Mouse (Mus musculus): ENCODE results near the gene Rp2. TPM values are rescaled to one million over a fixed set of nuclear protein-coding genes. Genes with fewer than 3 reads are reported as not detected.
"Not testable (repeated sequence)": the region's sequence is repeated elsewhere in the genome, so short reads cannot be mapped to it uniquely, and the experiment has no call there.

Gene Rp2
- 18.2 and 20.9 TPM in 2 replicates for polyA plus RNA-seq (2015; fragmentation: Nextera tagmentation; extraction: Ambion mirVana)

GRCm38 (mm10) chrX:20364391-20365365 lies at the start of gene Rp2:
Rp2 (plus strand) TSS chrX:20364481.
- ATAC-seq: peak; percentile 100
- H3K9me3 ChIP-seq (ENCODE audit: control insufficient read depth, low read length): no peaks in the 10 kb centered on the region
- H3K27me3 ChIP-seq (replicated peaks; ENCODE audit: control insufficient read depth, insufficient read depth, low read length): no peaks in the 10 kb centered on the region
- H3K4me1 ChIP-seq (replicated peaks; ENCODE audit: control insufficient read depth, insufficient read depth, low read length): peaks cover 3% of the 10 kb centered on the region
- H3K4me2 ChIP-seq (ENCODE audit: low read length): peak within 1 kb of the TSS; percentile 65
- WGBS: 16% methylated on average over 35 of the region's 35 CpGs
- peak within 1 kb of the TSS; percentile 58 for H3K9ac ChIP-seq (replicated peaks; ENCODE audit: low read depth, low read length)
- peak within 1 kb of the TSS; percentile 59 for H3K4me3 ChIP-seq (replicated peaks; ENCODE audit: low read length)
- H3K27ac ChIP-seq (ENCODE audit: low read length): 0 out of 2 replicates have a peak within 1 kb of the TSS, but pooled peaks have one; percentile 24
- H3K36me3 ChIP-seq (ENCODE audit: control insufficient read depth, insufficient read depth): no peaks in the 10 kb centered on the region

GRCm38 (mm10) chrX:20332756-20333155 lies 31.5 kb upstream of the Rp2 start:
- Histone ChIP-seq H3K9ac (replicated peaks; ENCODE audit: low read depth, low read length) (no peak overlapping the region), H3K4me2 (ENCODE audit: low read length) (no peak overlapping the region), H3K27ac (ENCODE audit: low read length) (no peak overlapping the region), H3K9me3 (ENCODE audit: control insufficient read depth, low read length) (no peaks in the 10 kb centered on the region), H3K4me1 (replicated peaks; ENCODE audit: control insufficient read depth, insufficient read depth, low read length) (no peaks in the 10 kb centered on the region), H3K36me3 (ENCODE audit: control insufficient read depth, insufficient read depth) (no peaks in the 10 kb centered on the region), H3K4me3 (replicated peaks; ENCODE audit: low read length) (no peak overlapping the region), H3K27me3 (replicated peaks; ENCODE audit: control insufficient read depth, insufficient read depth, low read length) (no peaks in the 10 kb centered on the region)
- WGBS: 57% methylated on average over 1 of the region's 1 CpGs
- ATAC-seq: peak; percentile 86

DNA sequence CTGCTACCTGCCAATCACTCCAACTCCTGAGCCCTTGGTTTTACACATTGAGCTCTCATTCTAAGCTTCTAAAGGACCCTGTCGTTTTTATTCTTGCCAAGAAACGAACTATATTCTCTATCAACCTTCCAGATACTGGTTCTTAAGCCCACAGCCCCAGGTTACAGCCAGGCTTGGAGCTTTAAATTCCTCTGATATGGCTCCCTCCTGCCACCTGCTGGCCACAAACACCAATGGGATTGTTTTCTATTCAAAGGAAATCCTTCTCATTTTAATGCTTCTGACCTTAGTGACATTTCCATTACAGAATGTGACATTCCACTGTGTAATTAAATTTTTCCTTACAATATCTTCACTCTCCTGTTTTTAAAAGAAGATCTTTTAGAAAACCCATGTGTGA lies 28.6 kb upstream of the Rp2 start:
- no peak overlapping the region for H3K9ac ChIP-seq (replicated peaks; ENCODE audit: low read depth, low read length)
- 23% methylated on average over 2 of the region's 2 CpGs for WGBS
- no peaks in the 10 kb centered on the region for H3K36me3 ChIP-seq (ENCODE audit: control insufficient read depth, insufficient read depth)
- no peaks in the 10 kb centered on the region for H3K4me1 ChIP-seq (replicated peaks; ENCODE audit: control insufficient read depth, insufficient read depth, low read length)
- H3K27ac ChIP-seq (ENCODE audit: low read length): no peak overlapping the region
- ATAC-seq: no peak
- H3K27me3 ChIP-seq (replicated peaks; ENCODE audit: control insufficient read depth, insufficient read depth, low read length): no peaks in the 10 kb centered on the region
- no peaks in the 10 kb centered on the region for H3K9me3 ChIP-seq (ENCODE audit: control insufficient read depth, low read length)
- H3K4me2 ChIP-seq (ENCODE audit: low read length): no peak overlapping the region
- no peak overlapping the region for H3K4me3 ChIP-seq (replicated peaks; ENCODE audit: low read length)

DNA sequence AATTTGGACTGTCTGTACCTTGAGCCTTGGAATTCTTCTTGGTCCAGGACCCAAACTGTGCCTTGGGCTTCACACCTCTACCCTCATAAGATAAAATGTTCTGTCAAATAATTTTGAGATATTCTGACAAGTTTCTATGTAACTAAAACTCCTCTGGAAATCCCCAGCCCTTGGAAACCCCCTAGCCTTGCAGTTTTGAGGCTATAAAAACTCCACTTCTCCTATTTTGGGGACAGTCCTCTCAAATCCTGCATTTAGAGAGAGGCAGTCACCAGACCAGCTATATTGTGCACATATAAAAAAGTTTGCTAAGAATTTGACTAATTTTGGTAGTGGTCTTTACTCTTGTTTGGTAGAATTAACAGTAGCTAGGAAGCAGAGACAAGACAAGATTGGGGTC lies 19.3 kb upstream of the Rp2 start:
- H3K9ac ChIP-seq (replicated peaks; ENCODE audit: low read depth, low read length): no peak overlapping the region
- no peaks in the 10 kb centered on the region for H3K27me3 ChIP-seq (replicated peaks; ENCODE audit: control insufficient read depth, insufficient read depth, low read length)
- H3K4me2 ChIP-seq (ENCODE audit: low read length): no peak overlapping the region
- no peaks in the 10 kb centered on the region for H3K36me3 ChIP-seq (ENCODE audit: control insufficient read depth, insufficient read depth)
- no peak overlapping the region for H3K27ac ChIP-seq (ENCODE audit: low read length)
- no peaks in the 10 kb centered on the region for H3K9me3 ChIP-seq (ENCODE audit: control insufficient read depth, low read length)
- H3K4me1 ChIP-seq (replicated peaks; ENCODE audit: control insufficient read depth, insufficient read depth, low read length): no peaks in the 10 kb centered on the region
- ATAC-seq: no peak
- H3K4me3 ChIP-seq (replicated peaks; ENCODE audit: low read length): no peak overlapping the region

GRCm38 (mm10) chrX:20346355-20346754 lies 17.9 kb upstream of the Rp2 start:
- no peak overlapping the region for H3K27ac ChIP-seq (ENCODE audit: low read length)
- H3K4me1 ChIP-seq (replicated peaks; ENCODE audit: control insufficient read depth, insufficient read depth, low read length): no peaks in the 10 kb centered on the region
- no peak overlapping the region for H3K4me2 ChIP-seq (ENCODE audit: low read length)
- no peak overlapping the region for H3K4me3 ChIP-seq (replicated peaks; ENCODE audit: low read length)
- no peaks in the 10 kb centered on the region for H3K27me3 ChIP-seq (replicated peaks; ENCODE audit: control insufficient read depth, insufficient read depth, low read length)
- no peaks in the 10 kb centered on the region for H3K36me3 ChIP-seq (ENCODE audit: control insufficient read depth, insufficient read depth)
- no peak for ATAC-seq
- H3K9me3 ChIP-seq (ENCODE audit: control insufficient read depth, low read length): no peaks in the 10 kb centered on the region
- 65% methylated on average over 3 of the region's 3 CpGs for WGBS
- H3K9ac ChIP-seq (replicated peaks; ENCODE audit: low read depth, low read length): no peak overlapping the region

GRCm38 (mm10) chrX:20350241-20350640 lies 14.0 kb upstream of the Rp2 start:
- not testable (repeated sequence) for H3K27me3 ChIP-seq (replicated peaks; ENCODE audit: control insufficient read depth, insufficient read depth, low read length); ATAC-seq
- WGBS: 97% methylated on average over 3 of the region's 4 CpGs

GRCm38 (mm10) chrX:20355283-20355682 lies 9.0 kb upstream of the Rp2 start:
- Histone ChIP-seq H3K9ac (replicated peaks; ENCODE audit: low read depth, low read length) (no peak overlapping the region), H3K4me1 (replicated peaks; ENCODE audit: control insufficient read depth, insufficient read depth, low read length) (no peaks in the 10 kb centered on the region), H3K27me3 (replicated peaks; ENCODE audit: control insufficient read depth, insufficient read depth, low read length) (no peaks in the 10 kb centered on the region), H3K27ac (ENCODE audit: low read length) (no peak overlapping the region), H3K9me3 (ENCODE audit: control insufficient read depth, low read length) (no peaks in the 10 kb centered on the region), H3K4me3 (replicated peaks; ENCODE audit: low read length) (no peak overlapping the region), H3K36me3 (ENCODE audit: control insufficient read depth, insufficient read depth) (no peaks in the 10 kb centered on the region), H3K4me2 (ENCODE audit: low read length) (no peak overlapping the region)
- ATAC-seq: no peak
- WGBS: 87% methylated on average over 1 of the region's 1 CpGs

More at GRCm38 (mm10) chrX:20350241-20350640, 14.0 kb upstream of the Rp2 start:
- H3K36me3 ChIP-seq (ENCODE audit: control insufficient read depth, insufficient read depth); H3K4me3 ChIP-seq (replicated peaks; ENCODE audit: low read length); H3K9me3 ChIP-seq (ENCODE audit: control insufficient read depth, low read length); H3K27ac ChIP-seq (ENCODE audit: low read length); H3K4me1 ChIP-seq (replicated peaks; ENCODE audit: control insufficient read depth, insufficient read depth, low read length); H3K4me2 ChIP-seq (ENCODE audit: low read length); H3K9ac ChIP-seq (replicated peaks; ENCODE audit: low read depth, low read length): not testable (repeated sequence)

GRCm38 (mm10) chrX:20356309-20356708 lies 8.0 kb upstream of the Rp2 start:
- H3K4me2 ChIP-seq (ENCODE audit: low read length): no peak overlapping the region
- no peak overlapping the region for H3K27ac ChIP-seq (ENCODE audit: low read length)
- no peaks in the 10 kb centered on the region for H3K36me3 ChIP-seq (ENCODE audit: control insufficient read depth, insufficient read depth)
- no peaks in the 10 kb centered on the region for H3K9me3 ChIP-seq (ENCODE audit: control insufficient read depth, low read length)
- H3K9ac ChIP-seq (replicated peaks; ENCODE audit: low read depth, low read length): no peak overlapping the region
- H3K27me3 ChIP-seq (replicated peaks; ENCODE audit: control insufficient read depth, insufficient read depth, low read length): no peaks in the 10 kb centered on the region
- ATAC-seq: no peak
- WGBS: 24% methylated on average over 3 of the region's 3 CpGs
- H3K4me3 ChIP-seq (replicated peaks; ENCODE audit: low read length): no peak overlapping the region
- no peaks in the 10 kb centered on the region for H3K4me1 ChIP-seq (replicated peaks; ENCODE audit: control insufficient read depth, insufficient read depth, low read length)

GRCm38 (mm10) chrX:20366036-20366435 lies 1.8 kb downstream of the Rp2 start:
- ATAC-seq: no peak
- Histone ChIP-seq H3K9ac (replicated peaks; ENCODE audit: low read depth, low read length) (no peak overlapping the region), H3K4me3 (replicated peaks; ENCODE audit: low read length) (no peak overlapping the region), H3K27me3 (replicated peaks; ENCODE audit: control insufficient read depth, insufficient read depth, low read length) (no peaks in the 10 kb centered on the region), H3K4me1 (replicated peaks; ENCODE audit: control insufficient read depth, insufficient read depth, low read length) (peaks cover 3% of the 10 kb centered on the region), H3K9me3 (ENCODE audit: control insufficient read depth, low read length) (no peaks in the 10 kb centered on the region), H3K36me3 (ENCODE audit: control insufficient read depth, insufficient read depth) (no peaks in the 10 kb centered on the region), H3K4me2 (ENCODE audit: low read length) (peak overlapping the region; percentile 28), H3K27ac (ENCODE audit: low read length) (no peak overlapping the region)
- 56% methylated on average over 1 of the region's 1 CpGs for WGBS

All from forebrain, embryonic 16.5 days (tissue).